1 mouse cellular context compared by ENCODE assay signal in the genomic region with DNA sequence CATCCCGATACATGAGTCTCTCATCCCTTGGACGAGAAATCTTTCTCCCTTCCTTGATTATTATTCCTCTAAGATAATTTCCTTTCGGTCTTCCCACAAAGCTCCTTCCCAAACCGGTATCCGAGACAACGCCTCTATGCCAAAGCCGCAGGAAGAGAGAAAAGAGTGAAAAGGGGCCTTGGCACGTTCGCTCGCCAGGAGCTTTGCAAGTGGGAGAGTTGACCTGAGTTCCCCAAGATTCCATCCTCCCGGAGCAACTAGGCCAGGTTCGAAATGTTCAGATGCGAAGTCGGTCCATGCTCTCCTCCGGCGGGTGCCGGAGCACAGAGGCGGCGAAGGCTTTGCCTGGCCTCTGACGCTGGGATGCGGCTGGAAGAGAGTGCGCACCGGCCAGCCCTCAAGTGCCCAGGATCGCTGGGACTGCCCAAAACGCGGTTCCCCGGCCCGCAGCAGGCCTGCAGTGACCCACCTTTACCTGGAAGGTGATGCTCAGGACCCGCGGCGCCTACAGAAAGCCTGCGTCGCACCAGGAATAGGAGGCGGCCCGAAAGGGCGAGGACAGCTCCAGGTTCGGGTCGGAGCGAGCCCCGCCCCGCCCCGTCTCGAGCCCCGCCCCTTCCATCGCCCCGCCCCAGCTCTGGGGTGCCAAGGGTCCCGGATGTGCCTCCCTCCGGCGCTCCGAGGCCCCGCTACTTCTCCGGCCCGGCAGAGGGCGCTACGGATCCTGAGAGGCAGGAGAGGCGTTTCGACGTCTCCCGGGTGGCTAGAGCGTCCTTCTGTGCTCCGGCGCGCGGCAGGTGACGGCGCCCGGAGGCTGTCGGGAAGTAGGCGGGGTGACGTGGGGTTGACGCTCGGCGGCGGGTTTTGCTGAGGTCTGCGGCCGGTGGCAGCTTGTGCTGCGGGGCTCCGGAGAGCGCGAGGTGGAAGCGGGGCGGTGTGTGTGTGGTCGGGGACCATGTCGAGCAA.
TF ChIP-seq lines count a peak whose summit lies in the region.

A gene (minus strand): TSS at position 623 of the 966 bp plus-strand sequence.
A gene (plus strand): TSS at position 827 of the 966 bp plus-strand sequence.

TF ChIP-seq in MEL, 35 proteins besides CTCF, POLR2A, EP300 and RAD21 (continued from another document):
- TF ChIP-seq CHD1 (IDR thresholded peaks at IDR 0.05; ENCODE audit: low read depth, low read length): no peak
- TF ChIP-seq TCF12 (IDR thresholded peaks at IDR 0.05; ENCODE audit: low read depth, low read length): peak; percentile 83
- TF ChIP-seq CHD2 (IDR thresholded peaks at IDR 0.05; ENCODE audit: low read length): no peak
- peak; percentile 96 for TF ChIP-seq NELFE (IDR thresholded peaks at IDR 0.05; ENCODE audit: low read depth, low read length)
- TF ChIP-seq ETS1 (IDR thresholded peaks at IDR 0.05; ENCODE audit: low read depth, low read length): peak; percentile 75
- TF ChIP-seq BHLHE40 (IDR thresholded peaks at IDR 0.05; ENCODE audit: borderline replicate concordance, low read depth, low read length): peak; percentile 29; the same call in 1 of the 2 replicates
- TF ChIP-seq GATA1 (IDR thresholded peaks at IDR 0.05; ENCODE audit: low read depth, low read length): no peak
- TF ChIP-seq ZNF384 (IDR thresholded peaks at IDR 0.05; ENCODE audit: low read depth, low read length): no peak
- no peak for TF ChIP-seq MAFK (IDR thresholded peaks at IDR 0.05; ENCODE audit: borderline replicate concordance, low read depth, low read length)
- peak; percentile 96 for TF ChIP-seq HCFC1 (IDR thresholded peaks at IDR 0.05; ENCODE audit: low read depth, low read length)
- 0 out of 2 replicates have a peak, but pooled peaks have one; percentile 38 for TF ChIP-seq NRF1 (IDR thresholded peaks at IDR 0.05; ENCODE audit: insufficient read depth, low read depth, low read length, poor library complexity, severe bottlenecking)
- no peak for TF ChIP-seq ZKSCAN1 (IDR thresholded peaks at IDR 0.05; ENCODE audit: low read depth, low read length)
- no peak; the same call in 1 of the 2 replicates for TF ChIP-seq MAX (IDR thresholded peaks at IDR 0.05; ENCODE audit: low read length)
- no peak for TF ChIP-seq USF2 (IDR thresholded peaks at IDR 0.05; ENCODE audit: borderline replicate concordance in 1 of 2, insufficient read depth in 1 of 2, low read depth in 1 of 2, low read length in 2 of 2)
- TF ChIP-seq GABPA (IDR thresholded peaks at IDR 0.05; ENCODE audit: low read depth, low read length): peak; percentile 67; the same call in 1 of the 2 replicates
- peak; percentile 88; the same call in 1 of the 2 replicates for TF ChIP-seq ZMIZ1 (IDR thresholded peaks at IDR 0.05; ENCODE audit: low read depth, low read length)
- peak; percentile 92; the same call in 1 of the 2 replicates for TF ChIP-seq MAZ (IDR thresholded peaks at IDR 0.05; ENCODE audit: low read depth, low read length)
- 0 out of 2 replicates have a peak, but pooled peaks have one; percentile 60 for TF ChIP-seq TBP (IDR thresholded peaks at IDR 0.05; ENCODE audit: low read depth, low read length)
- 0 out of 2 replicates have a peak, but pooled peaks have one; percentile 15 for TF ChIP-seq SMC3 (IDR thresholded peaks at IDR 0.05; ENCODE audit: low read depth, low read length)
- TF ChIP-seq RCOR1 (IDR thresholded peaks at IDR 0.05; ENCODE audit: low read depth, low read length): no peak
- TF ChIP-seq SIN3A (IDR thresholded peaks at IDR 0.05; ENCODE audit: low read length): peak; percentile 90
- TF ChIP-seq ZC3H11A (IDR thresholded peaks at IDR 0.05; ENCODE audit: low read depth, low read length): no peak
- peak; percentile 81 for TF ChIP-seq ELF1 (IDR thresholded peaks at IDR 0.05; ENCODE audit: low read depth, low read length)
- 0 out of 2 replicates have a peak, but pooled peaks have one; percentile 70 for TF ChIP-seq UBTF (IDR thresholded peaks at IDR 0.05; ENCODE audit: borderline replicate concordance, insufficient read depth, low read depth, low read length)
- TF ChIP-seq MXI1 (IDR thresholded peaks at IDR 0.05; ENCODE audit: low read depth, low read length): peak; percentile 55
- peak; percentile 84 for TF ChIP-seq POLR2AphosphoS2 (IDR thresholded peaks at IDR 0.05; ENCODE audit: low read length)
